Mouse (Mus musculus) forebrain, postnatal 0 days (tissue): ENCODE measurements around the gene Mapre3. TPM values are rescaled to one million over a fixed set of nuclear protein-coding genes. Genes with fewer than 3 reads are reported as not detected.

ENCODE experiments used
- ATAC-seq: fragments of 200-750 bp; cut with Nextera tagmentation; 2 replicates; pipeline ENCODE4 v1.8.0; 2017; ENCODE audit warnings: mild to moderate bottlenecking, moderate library complexity
- DNase-seq: peaks from one replicate; pipeline ENCODE4 v3.0.0-alpha.2; 2015
- H3K27ac ChIP-seq: fragments of 300-500 bp; sonication (generic); 2 replicates; pipeline ENCODE4 v1.5.1; 2014; ENCODE audit warnings: low read depth, mild to moderate bottlenecking, antibody characterized with exemption, low read length, moderate library complexity, mixed read lengths
- H3K27me3 ChIP-seq: fragments of 300-500 bp; sonication (generic); 2 replicates; pipeline ENCODE4 v1.6.1; 2014; ENCODE audit warnings: mild to moderate bottlenecking, low read length, mixed read lengths; ENCODE audit not compliant: insufficient read depth
- H3K36me3 ChIP-seq: fragments of 300-500 bp; sonication (generic); 2 replicates; pipeline ENCODE4 v1.6.1; 2014; ENCODE audit warnings: mild to moderate bottlenecking, moderate library complexity; ENCODE audit not compliant: insufficient read depth
- H3K4me1 ChIP-seq: fragments of 300-500 bp; sonication (generic); 2 replicates; pipeline ENCODE4 v1.6.1; 2014; ENCODE audit warnings: antibody characterized with exemption; ENCODE audit not compliant: insufficient read depth
- H3K4me2 ChIP-seq: fragments of 300-500 bp; sonication (generic); 2 replicates; pipeline ENCODE4 v1.6.1; 2014; ENCODE audit warnings: low read depth, mild to moderate bottlenecking, moderate library complexity
- H3K4me3 ChIP-seq: fragments of 300-500 bp; sonication (generic); 2 replicates; pipeline ENCODE4 v1.5.1; 2014; ENCODE audit warnings: low read depth, low read length, mixed read lengths
- H3K9ac ChIP-seq: fragments of 300-500 bp; sonication (generic); 2 replicates; pipeline ENCODE4 v1.6.1; 2014; ENCODE audit warnings: mild to moderate bottlenecking
- H3K9me3 ChIP-seq: fragments of 300-500 bp; sonication (generic); 2 replicates; pipeline ENCODE4 v1.6.1; 2016; ENCODE audit warnings: low read length
- CTCF ChIP-seq: sonication (generic); IDR thresholded peaks from 2 replicates; pipeline ENCODE4 v1.5.1; 2016; ENCODE audit warnings: antibody characterized with exemption, control low read depth, low read depth
- WGBS: fragments of 180-500 bp; shearing (Covaris S2); extraction: QIAGEN DNeasy Blood & Tissue Kit; methylation state at CpG from one replicate; pipeline ENCODE4 v1.1.7; 2014; 5-methylcytosine and 5-hydroxymethylcytosine counted together
- polyA plus RNA-seq: library from polyadenylated mRNA; unstranded; fragments of >200 nt; fragmentation: Nextera tagmentation; extraction: Ambion mirVana; gene quantifications from 2 replicates; pipeline ENCODE4 v1.2.1, GENCODE M21; 2015
- total RNA-seq: library from RNA; depleted of rRNA; stranded (reverse); fragments of >200 nt; gene quantifications from 2 replicates; pipeline ENCODE4 v1.2.3, GENCODE M21; 2014; rRNA removed

Gene Mapre3
- total and polyA plus RNA-seq, 2 experiments from 2014 or later, result 55.0 to 141 TPM

GRCm38 (mm10) chr5:30912156-30912555 lies 97.7 kb downstream of the Mapre3 start:
- ATAC-seq (no peak), DNase-seq (no peak)
- 36% methylated on average over 5 of the region's 5 CpGs for WGBS
- Histone ChIP-seq H3K9me3 (no peaks in the 10 kb centered on the region), H3K4me3 (no peak overlapping the region), H3K4me1 (peaks cover 6% of the 10 kb centered on the region), H3K9ac (no peak overlapping the region), H3K36me3 (no peaks in the 10 kb centered on the region), H3K4me2 (no peak overlapping the region), H3K27me3 (no peaks in the 10 kb centered on the region), H3K27ac (no peak overlapping the region)
- no peak for TF ChIP-seq CTCF

- peaks cover 1% of the 10 kb centered on the region for H3K4me1 ChIP-seq
- ATAC-seq, result no peak
- H3K4me3 ChIP-seq, result no peak within 1 kb of the TSS
- H3K36me3 ChIP-seq, result no peaks in the 10 kb centered on the region
- no peak for TF ChIP-seq CTCF
- no peak for DNase-seq
- H3K9me3 ChIP-seq, result no peaks in the 10 kb centered on the region
- H3K27me3 ChIP-seq, result no peaks in the 10 kb centered on the region
- H3K9ac ChIP-seq, result no peak within 1 kb of the TSS
- H3K27ac ChIP-seq, result peak within 1 kb of the TSS; percentile 6; the same call in 1 of the 2 replicates
- WGBS, result 33% methylated on average over 13 of the region's 13 CpGs
- H3K4me2 ChIP-seq, result no peak within 1 kb of the TSS
These were observed 98.8 kb downstream of the Mapre3 start, which contains the start of gene Emilin1 for GRCm38 (mm10) chr5:30913060-30913841. Emilin1 (plus strand) TSS chr5:30913402.

- no peak overlapping the region for H3K27ac ChIP-seq
- ATAC-seq (no peak), DNase-seq (no peak)
- no peak for TF ChIP-seq CTCF
- no peak overlapping the region for H3K4me2 ChIP-seq
- H3K9ac ChIP-seq, result no peak overlapping the region
- H3K27me3 ChIP-seq, result no peaks in the 10 kb centered on the region
- WGBS, result 86% methylated on average over 7 of the region's 7 CpGs
- no peaks in the 10 kb centered on the region for H3K4me1 ChIP-seq
- no peaks in the 10 kb centered on the region for H3K36me3 ChIP-seq
- H3K4me3 ChIP-seq, result no peak overlapping the region
- H3K9me3 ChIP-seq, result no peaks in the 10 kb centered on the region
These were observed 99.7 kb downstream of the Mapre3 start for GRCm38 (mm10) chr5:30914101-30914635.

GRCm38 (mm10) chr5:30914849-30915248 lies 100.4 kb downstream of the Mapre3 start:
- H3K36me3 ChIP-seq, result no peaks in the 10 kb centered on the region
- 86% methylated on average over 6 of the region's 6 CpGs for WGBS
- H3K4me1 ChIP-seq, result no peaks in the 10 kb centered on the region
- H3K4me3 ChIP-seq, result no peak overlapping the region
- no peak overlapping the region for H3K4me2 ChIP-seq
- H3K9me3 ChIP-seq, result no peaks in the 10 kb centered on the region
- no peaks in the 10 kb centered on the region for H3K27me3 ChIP-seq
- TF ChIP-seq CTCF, result no peak
- no peak for ATAC-seq
- no peak overlapping the region for H3K27ac ChIP-seq
- no peak for DNase-seq
- no peak overlapping the region for H3K9ac ChIP-seq

GRCm38 (mm10) chr5:30915456-30915855 lies 101.0 kb downstream of the Mapre3 start:
- Histone ChIP-seq H3K27me3 (no peaks in the 10 kb centered on the region), H3K27ac (peak overlapping the region; percentile 21; the same call in 1 of the 2 replicates), H3K36me3 (no peaks in the 10 kb centered on the region), H3K4me2 (no peak overlapping the region), H3K4me1 (no peaks in the 10 kb centered on the region), H3K9ac (peak overlapping the region; percentile 15; the same call in 1 of the 2 replicates), H3K9me3 (no peaks in the 10 kb centered on the region), H3K4me3 (no peak overlapping the region)
- WGBS, result 71% methylated on average over 9 of the region's 9 CpGs
- ATAC-seq (peak; percentile 7; the same call in 1 of the 2 replicates), DNase-seq (no peak)
- no peak for TF ChIP-seq CTCF

Other genes starting within 250 kb of the Mapre3 start
- 10.8 and 13.1 TPM in 2 replicates for gene Kcnk3, start 226.5 kb upstream of the Mapre3 start, total RNA-seq
- 6.4 and 7.0 TPM in 2 replicates for gene Kcnk3, start 226.5 kb upstream of the Mapre3 start, polyA plus RNA-seq
- 31.5 and 48.7 TPM in 2 replicates for gene Slc35f6, start 166.7 kb upstream of the Mapre3 start, total RNA-seq
- gene Slc35f6, start 166.7 kb upstream of the Mapre3 start, polyA plus RNA-seq, result 19.2 and 24.3 TPM in 2 replicates
- 15.1 and 15.5 TPM in 2 replicates for gene Cenpa, start 147.9 kb upstream of the Mapre3 start, total RNA-seq
- 42.4 and 45.5 TPM in 2 replicates for gene Cenpa, start 147.9 kb upstream of the Mapre3 start, polyA plus RNA-seq
- 274 and 315 TPM in 2 replicates for gene Dpysl5, start 103.1 kb upstream of the Mapre3 start, total RNA-seq
- 272 and 290 TPM in 2 replicates for gene Dpysl5, start 103.1 kb upstream of the Mapre3 start, polyA plus RNA-seq
- 51.2 and 61.4 TPM in 2 replicates for gene Tmem214, start 53.4 kb downstream of the Mapre3 start, total RNA-seq
- 41.7 and 49.2 TPM in 2 replicates for gene Tmem214, start 53.4 kb downstream of the Mapre3 start, polyA plus RNA-seq
- 36.6 and 52.2 TPM in 2 replicates for gene Agbl5, start 74.1 kb downstream of the Mapre3 start, total RNA-seq
- gene Agbl5, start 74.1 kb downstream of the Mapre3 start, polyA plus RNA-seq, result 15.3 and 21.5 TPM in 2 replicates
- gene Ost4, start 93.1 kb downstream of the Mapre3 start, total RNA-seq, result 116 and 130 TPM in 2 replicates
- gene Ost4, start 93.1 kb downstream of the Mapre3 start, polyA plus RNA-seq, result 190 and 236 TPM in 2 replicates
- 10.0 and 11.3 TPM in 2 replicates for gene Emilin1, start 98.8 kb downstream of the Mapre3 start, total RNA-seq
- 9.6 and 10.0 TPM in 2 replicates for gene Emilin1, start 98.8 kb downstream of the Mapre3 start, polyA plus RNA-seq
- 4.5 and 5.3 TPM in 2 replicates for gene Khk, start 106.8 kb downstream of the Mapre3 start, total RNA-seq
- 11.7 and 13.2 TPM in 2 replicates for gene Khk, start 106.8 kb downstream of the Mapre3 start, polyA plus RNA-seq
- 67.3 and 82.1 TPM in 2 replicates for gene Cgref1, start 130.9 kb downstream of the Mapre3 start, total RNA-seq
- gene Cgref1, start 130.9 kb downstream of the Mapre3 start, polyA plus RNA-seq, result 61.0 and 63.5 TPM in 2 replicates
- gene Preb, start 145.7 kb downstream of the Mapre3 start, total RNA-seq, result 23.7 and 42.7 TPM in 2 replicates
- gene Preb, start 145.7 kb downstream of the Mapre3 start, polyA plus RNA-seq, result 65.1 and 77.0 TPM in 2 replicates
- not detected in 2 replicates for gene Tcf23, start 154.0 kb downstream of the Mapre3 start, total RNA-seq
- gene Tcf23, start 154.0 kb downstream of the Mapre3 start, polyA plus RNA-seq, result not detected in 2 replicates
- gene Atraid, start 233.7 kb downstream of the Mapre3 start, total RNA-seq, result 152 and 167 TPM in 2 replicates
- gene Atraid, start 233.7 kb downstream of the Mapre3 start, polyA plus RNA-seq, result 243 and 257 TPM in 2 replicates
- gene Slc5a6, start 234.3 kb downstream of the Mapre3 start, total RNA-seq, result 23.1 and 28.3 TPM in 2 replicates
- gene Slc5a6, start 234.3 kb downstream of the Mapre3 start, polyA plus RNA-seq, result 17.3 and 22.2 TPM in 2 replicates
- gene Cad, start 240.1 kb downstream of the Mapre3 start, total RNA-seq, result 28.7 and 31.1 TPM in 2 replicates
- 5.2 and 6.4 TPM in 2 replicates for gene Cad, start 240.1 kb downstream of the Mapre3 start, polyA plus RNA-seq